Mouse (Mus musculus) ZHBTc4 (cell line): ENCODE measurements around the gene Ccdc162.

Experiments
- DNase-seq: peaks from one replicate; pipeline ENCODE4 v3.0.0-alpha.2; 2011; ENCODE audit warnings: low read depth, low spot score

Gene Ccdc162

GRCm38 (mm10) chr10:41716029-41716897 lies at the start of gene Ccdc162:
Ccdc162 (minus strand) TSS chr10:41716634.
- no peak for DNase-seq

GRCm38 (mm10) chr10:41765586-41765985 lies 49.2 kb upstream of the Ccdc162 start:
- DNase-seq, result no peak

- DNase-seq, result peak; percentile 89
These were observed 47.4 kb upstream of the Ccdc162 start for GRCm38 (mm10) chr10:41763741-41764385.

- peak; percentile 57 for DNase-seq
These were observed 44.4 kb upstream of the Ccdc162 start for GRCm38 (mm10) chr10:41760866-41761265.

- DNase-seq, result no peak
These were observed 41.6 kb upstream of the Ccdc162 start for GRCm38 (mm10) chr10:41758041-41758440.

- DNase-seq, result peak; percentile 64
These were observed 40.8 kb upstream of the Ccdc162 start for GRCm38 (mm10) chr10:41757226-41757625.

GRCm38 (mm10) chr10:41751867-41752480 lies 35.5 kb upstream of the Ccdc162 start:
- peak; percentile 45 for DNase-seq

- DNase-seq, result no peak
These were observed 32.9 kb upstream of the Ccdc162 start for GRCm38 (mm10) chr10:41749306-41749705.

- no peak for DNase-seq
These were observed 30.1 kb upstream of the Ccdc162 start for GRCm38 (mm10) chr10:41746554-41746953.

- DNase-seq, result no peak
These were observed 27.6 kb upstream of the Ccdc162 start for GRCm38 (mm10) chr10:41744006-41744405.

GRCm38 (mm10) chr10:41740221-41740620 lies 23.8 kb upstream of the Ccdc162 start:
- DNase-seq, result no peak

GRCm38 (mm10) chr10:41737245-41737644 lies 20.8 kb upstream of the Ccdc162 start:
- no peak for DNase-seq

GRCm38 (mm10) chr10:41735398-41735797 lies 19.0 kb upstream of the Ccdc162 start:
- DNase-seq, result no peak

GRCm38 (mm10) chr10:41733214-41733613 lies 16.8 kb upstream of the Ccdc162 start:
- DNase-seq, result no peak

GRCm38 (mm10) chr10:41731932-41732331 lies 15.5 kb upstream of the Ccdc162 start:
- no peak for DNase-seq

- DNase-seq, result no peak
These were observed 14.3 kb upstream of the Ccdc162 start for GRCm38 (mm10) chr10:41730746-41731145.

- no peak for DNase-seq
These were observed 9.8 kb upstream of the Ccdc162 start for GRCm38 (mm10) chr10:41726215-41726614.

- DNase-seq, result no peak
These were observed 3.2 kb upstream of the Ccdc162 start for GRCm38 (mm10) chr10:41719587-41719986.

GRCm38 (mm10) chr10:41715557-41715956 lies 877 bp downstream of the Ccdc162 start:
- DNase-seq, result no peak

- no peak for DNase-seq
These were observed 5.0 kb downstream of the Ccdc162 start for GRCm38 (mm10) chr10:41711467-41711866.

- no peak for DNase-seq
These were observed 5.7 kb downstream of the Ccdc162 start for GRCm38 (mm10) chr10:41710773-41711172.

GRCm38 (mm10) chr10:41709341-41709740 lies 7.1 kb downstream of the Ccdc162 start:
- DNase-seq, result no peak
